Mouse (Mus musculus): ENCODE results near the gene Srd5a2. TPM values are rescaled to one million over a fixed set of nuclear protein-coding genes. Genes with fewer than 3 reads are reported as not detected.

The Srd5a2 gene
- polyA plus RNA-seq, 1 experiment from 2014 or later = not detected

- DNase-seq (ENCODE audit: low spot score) = no peak
- Histone ChIP-seq H3K4me1 (0 out of 2 replicates have a peak, but pooled peaks cover 8% of the 10 kb centered on the region), H3K4me3 (no peak overlapping the region), H3K27me3 (ENCODE audit: insufficient read depth, poor library complexity, severe bottlenecking) (no peaks in the 10 kb centered on the region), H3K9me3 (no peaks in the 10 kb centered on the region), H3K36me3 (no peaks in the 10 kb centered on the region), H3K27ac (no peak overlapping the region)
- WGBS = 81% methylated on average over 4 of the region's 4 CpGs
These were observed 76.4 kb downstream of the Srd5a2 start for GRCm38 (mm10) chr17:73971291-73971690.

GRCm38 (mm10) chr17:73970361-73971027 lies 77.2 kb downstream of the Srd5a2 start:
- Histone ChIP-seq H3K4me3 (no peak overlapping the region), H3K27me3 (ENCODE audit: insufficient read depth, poor library complexity, severe bottlenecking) (no peaks in the 10 kb centered on the region), H3K27ac (no peak overlapping the region), H3K9me3 (no peaks in the 10 kb centered on the region), H3K36me3 (no peaks in the 10 kb centered on the region), H3K4me1 (0 out of 2 replicates have a peak, but pooled peaks cover 8% of the 10 kb centered on the region)
- 35% methylated on average over 3 of the region's 3 CpGs for WGBS
- DNase-seq (ENCODE audit: low spot score) = no peak

Other genes starting within 250 kb of the Srd5a2 start
- gene Ehd3, start 243.8 kb downstream of the Srd5a2 start, polyA plus RNA-seq (2016; fragmentation: Nextera tagmentation; extraction: Ambion mirVana) = 4.6 and 12.5 TPM in 2 replicates
- gene Xdh, start 97.7 kb downstream of the Srd5a2 start, polyA plus RNA-seq (2016; fragmentation: Nextera tagmentation; extraction: Ambion mirVana) = 0.05 and 0.16 TPM in 2 replicates
- gene Memo1, start 247.6 kb upstream of the Srd5a2 start, polyA plus RNA-seq (2016; fragmentation: Nextera tagmentation; extraction: Ambion mirVana) = 79.6 and 80.7 TPM in 2 replicates

All from heart, embryonic 10.5 days (tissue).